Mouse (Mus musculus) ovary, postnatal 14 days (tissue): ENCODE results near the gene Tbl1xr1.

ENCODE experiments used
- DNase-seq: peaks from one replicate; pipeline ENCODE4 v3.0.0; 2022; ENCODE audit warnings: low spot score

Tbl1xr1 gene

DNA sequence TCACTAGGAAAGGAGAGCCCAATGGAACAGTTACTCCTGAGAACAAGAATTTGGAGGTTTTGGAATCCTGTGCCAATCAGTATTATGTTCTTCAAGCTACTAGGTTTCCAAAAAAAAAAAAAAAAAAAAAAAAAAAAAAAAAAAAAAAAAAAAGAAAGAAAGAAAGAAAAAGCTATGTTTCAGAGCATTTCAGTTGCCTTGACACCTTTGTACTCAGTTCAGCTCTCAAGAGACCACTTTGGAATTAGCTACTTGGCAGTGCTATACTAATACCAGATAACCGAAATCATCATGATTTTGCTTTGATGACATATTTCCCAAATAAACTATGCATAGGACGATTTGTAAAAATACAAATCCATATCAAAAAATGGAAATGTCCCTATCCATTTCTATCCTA is 145.1 kb downstream of the Tbl1xr1 start:
- DNase-seq: no peak

DNA sequence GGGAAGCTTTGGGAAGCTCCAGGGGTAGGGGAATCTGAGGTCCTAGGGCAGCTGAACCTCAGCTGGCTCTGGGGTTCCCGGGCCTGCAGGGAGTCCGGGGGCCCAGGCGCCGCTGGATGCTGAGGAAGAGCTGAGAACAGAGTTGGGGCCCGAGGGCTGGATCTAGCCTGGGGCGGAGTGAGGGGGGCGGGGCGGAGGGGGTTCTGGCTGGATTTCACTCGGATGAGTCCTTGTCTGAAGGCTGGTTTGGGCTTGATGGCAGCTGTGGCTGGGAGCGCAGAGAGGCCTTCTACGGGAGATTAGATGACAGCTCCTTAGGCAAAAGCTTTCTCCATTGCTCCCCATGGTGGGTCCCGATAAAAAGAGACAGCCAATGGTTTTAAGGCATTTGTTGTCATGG is 145.9 kb downstream of the Tbl1xr1 start:
- no peak for DNase-seq

DNA sequence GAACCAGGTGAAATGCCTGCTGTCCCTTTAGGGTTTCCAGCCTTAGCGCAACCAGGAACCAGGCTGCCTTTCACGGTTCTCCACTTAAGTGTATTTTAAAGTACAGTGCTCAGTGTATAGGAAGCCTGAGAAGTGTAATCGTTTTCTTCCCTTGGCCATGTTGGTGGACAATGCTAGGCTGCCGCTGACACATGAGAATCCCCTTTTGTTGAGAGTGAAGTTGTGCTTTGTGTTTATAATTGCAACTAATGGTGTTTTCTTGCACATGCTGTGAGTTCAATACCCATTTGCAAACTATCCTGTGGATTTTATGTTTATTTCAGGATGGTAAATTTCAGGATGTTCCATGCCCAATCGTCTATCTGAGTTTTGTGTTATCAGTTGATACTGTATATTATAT is 146.6 kb downstream of the Tbl1xr1 start:
- no peak for DNase-seq

DNA sequence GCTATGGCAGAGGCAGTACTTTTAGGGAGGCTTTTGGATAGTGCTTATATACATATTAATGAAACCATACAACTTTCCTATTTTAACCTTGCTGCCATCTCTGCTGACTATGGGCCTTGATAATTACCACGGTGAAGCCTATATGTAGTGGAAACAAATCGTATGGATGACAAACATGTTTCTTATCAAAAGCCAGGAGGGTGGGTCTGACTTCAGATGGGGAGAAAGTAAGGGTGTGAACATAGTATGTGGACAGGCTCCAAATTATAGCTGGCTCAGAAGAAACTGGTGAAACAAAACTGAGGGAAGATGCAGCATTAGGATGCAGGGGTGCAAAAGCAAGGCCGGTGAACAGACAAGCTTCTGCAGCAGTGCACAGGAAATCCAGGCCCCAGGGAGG is 151.6 kb downstream of the Tbl1xr1 start:
- DNase-seq: no peak

DNA sequence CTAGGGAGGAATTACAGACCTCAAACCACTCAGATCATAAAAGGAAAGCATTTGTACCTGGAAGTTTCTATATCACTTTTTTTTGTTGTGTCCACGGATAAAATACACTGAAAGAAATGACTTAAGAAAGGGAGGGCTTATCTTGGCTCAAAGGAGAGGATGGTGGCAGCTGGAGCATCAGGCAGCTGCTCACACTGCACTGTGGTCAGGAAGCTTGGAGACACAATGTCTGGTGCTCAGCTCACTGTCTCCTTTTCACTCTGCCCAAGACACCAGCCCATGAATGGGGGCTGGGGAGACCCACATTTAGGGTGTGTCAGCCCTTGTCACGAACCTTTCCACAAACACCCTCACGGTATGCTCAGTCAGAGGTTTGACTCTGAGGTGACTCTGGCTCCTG is 154.2 kb downstream of the Tbl1xr1 start:
- DNase-seq: no peak

DNA sequence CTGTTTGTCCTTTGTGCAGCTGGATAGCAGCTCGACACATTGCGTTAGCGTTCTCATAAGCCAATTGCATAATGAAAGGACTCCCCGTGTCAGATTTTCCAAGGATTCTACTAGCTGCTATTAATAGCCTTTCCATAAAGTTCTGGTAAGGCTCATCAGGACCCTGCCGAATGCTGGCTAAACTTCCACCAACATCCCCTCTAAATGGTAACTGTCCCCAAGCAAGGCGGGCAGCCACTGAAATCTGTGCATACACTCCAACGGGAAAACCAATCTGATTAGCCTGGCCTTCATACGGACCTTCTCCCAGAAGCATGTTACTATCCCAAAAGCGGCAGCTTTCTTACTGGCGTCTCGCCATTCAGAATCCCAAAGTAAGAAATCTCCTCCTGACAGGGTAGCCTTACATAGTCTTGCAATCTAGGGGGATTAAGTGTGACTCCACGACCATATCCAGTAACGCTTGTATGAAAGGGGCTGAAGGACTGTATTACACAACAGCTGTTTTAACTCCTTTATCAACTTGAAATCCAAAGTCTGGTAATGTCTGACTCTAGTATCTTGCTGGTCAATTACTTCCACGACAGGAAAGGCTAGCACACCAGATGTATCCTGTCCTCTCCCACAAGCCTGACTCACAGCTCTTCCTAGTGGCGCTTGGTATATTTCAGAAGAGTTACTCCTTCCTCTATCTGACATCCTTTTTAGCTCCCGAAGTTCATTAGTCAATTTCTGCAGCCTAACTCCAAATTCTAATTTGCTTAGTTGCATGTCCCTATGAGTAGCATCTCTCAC is 161.9 kb downstream of the Tbl1xr1 start:
- no peak for DNase-seq
